Mouse (Mus musculus): ENCODE measurements around the gene Ppil4.

GRCm38 (mm10) chr10:7844161-7844560, 51.5 kb downstream of the Ppil4 start:
- TF ChIP-seq SMC3 (IDR thresholded peaks at IDR 0.05; ENCODE audit: low read depth, low read length), result no peak
- TF ChIP-seq NRF1 (IDR thresholded peaks at IDR 0.05; ENCODE audit: low read depth, low read length), result no peak
- TF ChIP-seq ZNF384 (IDR thresholded peaks at IDR 0.05; ENCODE audit: low read depth, low read length), result no peak
- TF ChIP-seq CTCF (conservative IDR thresholded peaks at IDR 0.05 in 1 of 2, IDR thresholded peaks at IDR 0.05 in 1 of 2; ENCODE audit: low read depth in 2 of 2, low read length in 2 of 2), result no peak
- TF ChIP-seq POLR2A (IDR thresholded peaks at IDR 0.05; ENCODE audit: low read depth, low read length), result no peak
- no peak for TF ChIP-seq ZC3H11A (IDR thresholded peaks at IDR 0.05; ENCODE audit: low read depth, low read length)
- TF ChIP-seq EP300 (IDR thresholded peaks at IDR 0.05; ENCODE audit: low read length), result no peak; the same call in 1 of the 2 replicates
- TF ChIP-seq CHD2 (IDR thresholded peaks at IDR 0.05; ENCODE audit: low read length), result no peak
- no peak for TF ChIP-seq USF1 (IDR thresholded peaks at IDR 0.05; ENCODE audit: low read depth, low read length)
- TF ChIP-seq POLR2AphosphoS2 (IDR thresholded peaks at IDR 0.05; ENCODE audit: low read depth, low read length), result no peak
- peak; percentile 71 for TF ChIP-seq MAX (IDR thresholded peaks at IDR 0.05; ENCODE audit: low read length)
- TF ChIP-seq ELF1 (IDR thresholded peaks at IDR 0.05; ENCODE audit: low read depth, low read length), result no peak
- no peak for TF ChIP-seq USF2 (conservative IDR thresholded peaks at IDR 0.05; ENCODE audit: low read depth, low read length)
- no peak for TF ChIP-seq IRF4 (IDR thresholded peaks at IDR 0.05; ENCODE audit: low read depth, low read length)
